Mouse (Mus musculus) testis, adult 2 months (tissue): ENCODE data around the gene Adamtsl4. TPM values are rescaled to one million over a fixed set of nuclear protein-coding genes. Genes with fewer than 3 reads are reported as not detected.
A peak's percentile ranks its signal among the peaks of the same experiment; 100 is the strongest.

Source experiments
- H3K27ac ChIP-seq: fragments of 200-500 bp; 2 replicates; pipeline ENCODE4 v1.5.1; 2012; ENCODE audit warnings: low read depth, low read length; ENCODE audit not compliant: control insufficient read depth, insufficient read depth
- H3K27me3 ChIP-seq: fragments of 200-500 bp; 2 replicates; pipeline ENCODE4 v1.6.1; 2012; ENCODE audit warnings: mild to moderate bottlenecking, low read length, moderate library complexity; ENCODE audit not compliant: control insufficient read depth, insufficient read depth
- H3K36me3 ChIP-seq: fragments of 200-500 bp; 2 replicates; pipeline ENCODE4 v1.6.1; 2012; ENCODE audit warnings: mild to moderate bottlenecking, low read length; ENCODE audit not compliant: control insufficient read depth, insufficient read depth
- H3K4me1 ChIP-seq: fragments of 200-500 bp; 2 replicates; pipeline ENCODE4 v1.6.1; 2012; ENCODE audit warnings: low read length; ENCODE audit not compliant: control insufficient read depth, insufficient read depth
- H3K4me3 ChIP-seq: fragments of 200-500 bp; 2 replicates; pipeline ENCODE4 v1.5.1; 2012; ENCODE audit warnings: low read depth, mild to moderate bottlenecking, low read length, moderate library complexity, mixed read lengths; ENCODE audit not compliant: control insufficient read depth
- CTCF ChIP-seq: fragments of 200-500 bp; IDR thresholded peaks from 2 replicates; pipeline ENCODE4 v1.5.1; 2012; ENCODE audit warnings: low read depth, mild to moderate bottlenecking, inconsistent platforms, low read length, moderate library complexity; ENCODE audit not compliant: control insufficient read depth, insufficient read depth, insufficient replicate concordance
- POLR2A ChIP-seq: fragments of 200-500 bp; IDR thresholded peaks from 2 replicates; pipeline ENCODE4 v1.6.1; 2012; ENCODE audit warnings: low read depth, mild to moderate bottlenecking, inconsistent platforms, low read length, moderate library complexity; ENCODE audit not compliant: control insufficient read depth
- polyA plus RNA-seq: library from polyadenylated mRNA; depleted of rRNA; stranded (reverse); fragments of >200 nt; gene quantifications from 2 replicates; pipeline ENCODE4 v1.2.3, GENCODE M21; 2012

Adamtsl4 gene
- polyA plus RNA-seq, 1 experiment: 0.74 TPM

DNA sequence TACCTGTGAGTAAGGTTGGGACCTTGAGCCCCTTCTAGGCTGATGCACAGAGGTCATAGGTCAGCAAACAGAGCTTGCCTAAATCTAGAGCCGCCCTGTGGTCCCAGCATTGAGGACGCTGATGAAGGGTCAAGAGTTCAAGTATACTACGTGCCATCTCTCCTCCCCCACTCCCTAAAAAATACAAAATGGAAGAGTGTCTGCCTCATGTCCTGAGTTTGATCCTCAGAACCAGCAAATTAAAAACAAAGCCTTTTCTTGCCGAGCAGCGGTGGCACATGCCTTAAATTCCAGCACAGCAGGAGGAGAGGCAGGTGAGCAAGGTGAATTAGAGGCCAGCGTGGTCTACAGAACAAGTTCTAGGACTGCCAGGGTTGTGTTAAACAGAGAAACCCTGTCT lies 34.8 kb downstream of the Adamtsl4 start:
- no peaks in the 10 kb centered on the region for H3K27me3 ChIP-seq
- peak overlapping the region; percentile 74 for H3K4me3 ChIP-seq
- no peaks in the 10 kb centered on the region for H3K36me3 ChIP-seq
- H3K27ac ChIP-seq: no peak overlapping the region
- peaks cover 11% of the 10 kb centered on the region for H3K4me1 ChIP-seq
- no peak for TF ChIP-seq POLR2A
- TF ChIP-seq CTCF: no peak

DNA sequence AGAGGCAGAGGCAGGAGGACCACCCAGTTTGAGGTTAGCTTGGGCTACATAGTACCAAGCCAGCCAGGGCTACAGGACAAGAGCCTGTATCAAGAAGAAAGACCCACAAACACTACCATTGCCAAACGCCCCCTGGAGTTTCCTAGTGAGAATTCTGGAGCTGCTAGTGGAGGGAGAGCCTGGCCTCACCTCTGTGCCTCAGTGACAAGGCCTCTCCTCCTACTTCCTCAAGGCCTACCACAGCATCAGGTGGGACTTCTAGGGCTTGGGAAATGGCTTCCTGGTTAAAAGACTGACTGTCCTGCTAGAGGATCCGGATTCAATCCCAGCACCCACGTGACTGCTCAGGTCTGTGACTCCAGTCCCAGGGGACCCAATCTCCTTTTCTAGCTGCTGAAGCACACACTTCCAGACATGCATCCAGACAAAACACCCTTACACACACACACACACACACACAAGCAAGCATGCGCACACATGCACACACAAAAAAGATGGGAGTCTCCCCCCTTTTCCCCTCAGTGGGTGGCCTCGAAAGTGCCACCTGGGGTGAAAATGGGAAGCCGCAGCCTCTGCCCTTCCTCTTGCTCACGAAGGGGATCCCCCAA lies 35.4 kb downstream of the Adamtsl4 start:
- no peak overlapping the region; the same call in 1 of the 2 replicates for H3K27ac ChIP-seq
- H3K27me3 ChIP-seq: no peaks in the 10 kb centered on the region
- H3K4me1 ChIP-seq: peaks cover 9% of the 10 kb centered on the region
- TF ChIP-seq POLR2A (no peak), CTCF (no peak)
- no peaks in the 10 kb centered on the region for H3K36me3 ChIP-seq
- peak overlapping the region; percentile 74 for H3K4me3 ChIP-seq

DNA sequence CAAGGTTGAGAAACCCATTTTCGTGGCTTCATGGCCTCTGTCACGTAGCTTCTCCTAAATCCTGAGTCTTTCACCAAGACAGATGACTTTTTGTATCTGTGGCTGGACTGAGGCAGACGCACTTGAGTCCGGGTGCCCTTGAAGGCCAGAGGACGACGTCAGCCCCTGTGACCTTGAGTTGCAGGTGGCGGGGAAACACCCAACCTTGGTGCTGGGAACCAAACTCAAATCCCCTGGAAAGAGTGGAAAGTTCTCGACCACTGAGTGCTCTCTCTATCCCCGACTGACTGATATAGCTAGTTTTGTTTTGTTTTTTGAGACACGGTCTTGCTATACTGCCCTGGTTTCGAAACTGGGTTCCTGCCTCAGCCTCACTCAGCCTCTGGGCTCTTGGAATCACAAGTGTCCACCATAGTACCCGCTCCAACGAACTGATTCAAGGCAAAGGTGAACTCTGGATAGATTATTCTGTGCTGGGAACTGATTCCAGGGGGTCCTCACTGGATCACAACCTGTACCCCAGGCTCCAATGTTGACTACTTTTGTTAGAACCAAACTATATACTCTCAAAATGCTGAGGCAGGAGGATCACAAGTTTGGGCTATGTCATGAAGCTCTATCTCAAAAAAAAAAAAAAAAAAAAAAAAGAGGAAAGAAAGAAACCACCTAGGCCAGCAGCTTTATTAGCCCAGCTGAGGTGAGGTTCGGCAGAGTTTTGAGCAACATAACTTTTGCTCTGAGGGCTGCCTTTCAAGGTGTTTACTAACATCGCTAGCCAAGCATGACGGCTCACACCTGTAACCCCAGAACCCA lies 36.1 kb downstream of the Adamtsl4 start:
- H3K27me3 ChIP-seq: no peaks in the 10 kb centered on the region
- peaks cover 9% of the 10 kb centered on the region for H3K4me1 ChIP-seq
- H3K4me3 ChIP-seq: peak overlapping the region; percentile 74; the same call in 1 of the 2 replicates
- H3K27ac ChIP-seq: no peak overlapping the region; the same call in none of the 2 replicates
- no peaks in the 10 kb centered on the region for H3K36me3 ChIP-seq
- TF ChIP-seq CTCF (no peak), POLR2A (no peak)

DNA sequence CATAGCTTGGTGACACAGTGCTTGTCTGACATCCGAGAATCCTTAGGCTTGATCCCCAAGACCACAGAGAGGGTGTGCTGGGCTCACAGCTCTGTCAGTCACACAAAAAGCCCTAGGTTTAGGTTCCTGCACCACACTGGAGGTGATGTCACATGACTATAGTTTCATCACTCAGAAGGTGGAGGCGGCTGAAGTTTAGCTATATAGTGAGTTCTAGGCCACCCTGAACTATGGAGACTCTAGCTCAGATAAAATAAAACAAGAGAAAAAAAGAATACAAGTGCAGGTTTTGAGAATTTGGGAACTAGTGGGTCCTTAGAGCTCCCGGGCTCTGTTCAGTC lies 36.7 kb downstream of the Adamtsl4 start:
- no peaks in the 10 kb centered on the region for H3K27me3 ChIP-seq
- no peak overlapping the region for H3K4me3 ChIP-seq
- H3K36me3 ChIP-seq: no peaks in the 10 kb centered on the region
- H3K27ac ChIP-seq: peak overlapping the region; percentile 61
- TF ChIP-seq POLR2A (no peak), CTCF (no peak)
- peaks cover 8% of the 10 kb centered on the region for H3K4me1 ChIP-seq

DNA sequence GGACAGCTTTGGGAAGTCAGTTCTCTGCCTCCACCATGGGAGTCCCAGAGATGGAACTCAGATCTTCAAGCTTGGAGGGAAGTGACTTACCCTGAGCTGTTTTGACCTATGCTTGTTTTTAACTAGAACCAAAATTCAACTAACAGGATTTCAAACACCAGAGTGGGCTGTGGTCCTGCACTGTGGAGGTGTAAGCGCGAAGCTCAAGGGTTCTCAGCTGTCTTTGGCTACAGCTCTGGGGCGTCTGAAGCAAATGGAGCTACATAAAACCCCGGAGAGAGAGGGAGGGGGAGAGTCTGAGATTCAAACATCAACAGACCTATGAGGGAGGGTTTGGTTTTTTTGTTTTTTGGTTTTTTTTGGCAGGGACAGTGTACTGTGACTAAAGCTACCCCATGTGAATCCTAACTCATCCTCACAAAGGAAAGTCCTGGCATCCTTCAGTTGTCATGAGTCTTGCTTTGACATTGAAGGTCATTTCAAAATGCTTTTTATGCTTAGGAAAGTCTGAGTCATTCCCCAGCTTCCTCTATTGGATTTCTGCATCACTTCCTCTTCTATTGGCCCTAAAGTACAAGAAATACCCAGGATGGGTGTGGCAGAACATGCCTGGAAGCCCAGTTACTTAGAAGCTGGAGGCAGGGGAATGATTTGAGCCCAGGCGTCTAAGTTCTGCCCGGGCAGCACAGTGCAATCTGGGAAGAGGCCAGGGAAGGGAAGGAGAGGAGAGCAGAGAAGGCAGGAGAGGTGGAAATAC lies 37.3 kb downstream of the Adamtsl4 start:
- no peak overlapping the region for H3K4me3 ChIP-seq
- H3K36me3 ChIP-seq: no peaks in the 10 kb centered on the region
- H3K27ac ChIP-seq: peak overlapping the region; percentile 61
- no peaks in the 10 kb centered on the region for H3K27me3 ChIP-seq
- H3K4me1 ChIP-seq: peaks cover 7% of the 10 kb centered on the region; the same call in 1 of the 2 replicates
- TF ChIP-seq POLR2A (no peak), CTCF (no peak)

DNA sequence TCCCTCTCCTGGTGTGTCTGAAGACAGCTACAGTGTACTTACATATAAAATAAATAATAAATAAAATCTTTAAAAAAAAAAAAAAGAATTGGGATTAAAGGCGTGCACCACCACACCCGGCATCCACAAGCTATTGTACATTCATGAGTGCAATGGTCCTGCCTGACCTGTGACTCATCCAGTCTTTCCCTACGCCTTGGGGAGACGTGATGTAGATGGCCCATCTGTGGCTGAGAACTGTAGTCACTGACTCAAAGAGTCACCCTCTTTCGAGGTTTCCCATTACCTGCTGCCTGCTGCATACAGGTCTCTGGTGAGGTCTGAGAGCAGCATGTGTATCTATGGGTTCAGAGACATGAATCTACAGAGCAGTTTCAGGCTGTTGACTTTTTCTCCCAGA lies 39.7 kb downstream of the Adamtsl4 start:
- no peak overlapping the region for H3K4me3 ChIP-seq
- H3K27me3 ChIP-seq: no peaks in the 10 kb centered on the region
- H3K36me3 ChIP-seq: no peaks in the 10 kb centered on the region
- H3K27ac ChIP-seq: no peak overlapping the region
- TF ChIP-seq POLR2A (no peak), CTCF (no peak)
- peaks cover 7% of the 10 kb centered on the region; the same call in 1 of the 2 replicates for H3K4me1 ChIP-seq
